Mouse (Mus musculus) ES-E14 (cell line): ENCODE data around the gene Dnmt3a. TPM values are rescaled to one million over a fixed set of nuclear protein-coding genes. Genes with fewer than 3 reads are reported as not detected.

Experiments used
- DNase-seq: peaks from one replicate; pipeline ENCODE4 v3.0.0-alpha.2; 2013; ENCODE audit warnings: low read depth, low spot score
- H3K27ac ChIP-seq: 2 replicates; pipeline ENCODE4 v1.5.1; 2012; ENCODE audit warnings: low read depth, mild to moderate bottlenecking, low read length, moderate library complexity, mixed read lengths; ENCODE audit not compliant: poor library complexity, insufficient read depth, severe bottlenecking
- H3K36me3 ChIP-seq: 2 replicates; pipeline ENCODE4 v1.6.1; 2012; ENCODE audit warnings: mild to moderate bottlenecking, low read length, moderate library complexity, mixed read lengths; ENCODE audit not compliant: control insufficient read depth, poor library complexity, insufficient read depth, severe bottlenecking
- H3K4me1 ChIP-seq, 2 experiments: fragments of 150-350 bp in 1 of 2; sonication (generic) in 1 of 2; 2 replicates each; pipeline ENCODE4 v1.6.1; 2012; ENCODE audit warnings: low read length in 2 of 2, mild to moderate bottlenecking in 1 of 2, mixed read lengths in 1 of 2; ENCODE audit not compliant: control insufficient read depth in 2 of 2, insufficient read depth in 2 of 2, poor library complexity in 1 of 2
- H3K4me3 ChIP-seq, 2 experiments: fragments of 150-350 bp in 1 of 2; sonication (generic) in 1 of 2; 2 replicates each; pipeline ENCODE4 v1.5.1; 2012; ENCODE audit warnings: low read length in 2 of 2, low read depth in 1 of 2, mild to moderate bottlenecking in 1 of 2, mixed read lengths in 1 of 2; ENCODE audit not compliant: insufficient read depth in 1 of 2, poor library complexity in 1 of 2, severe bottlenecking in 1 of 2
- H3K9ac ChIP-seq: 2 replicates; pipeline ENCODE4 v1.6.1; 2012; ENCODE audit warnings: low read depth, mild to moderate bottlenecking, low read length, mixed read lengths; ENCODE audit not compliant: poor library complexity, insufficient read depth, severe bottlenecking
- H3K9me3 ChIP-seq: fragments of 150-350 bp; sonication (generic); 2 replicates; pipeline ENCODE4 v1.6.1; 2012; ENCODE audit warnings: low read depth, mild to moderate bottlenecking, low read length; ENCODE audit not compliant: control insufficient read depth, insufficient read depth
- CHD2 ChIP-seq: IDR thresholded peaks from 2 replicates; pipeline ENCODE4 v1.6.1; 2014; ENCODE audit warnings: mild to moderate bottlenecking, low read depth, low read length, inconsistent platforms
- HCFC1 ChIP-seq: IDR thresholded peaks from 2 replicates; pipeline ENCODE4 v1.6.1; 2012; ENCODE audit warnings: low read length, inconsistent platforms, borderline replicate concordance; ENCODE audit not compliant: insufficient read depth
- MAFK ChIP-seq: IDR thresholded peaks from 2 replicates; pipeline ENCODE4 v1.6.1; 2014; ENCODE audit warnings: mild to moderate bottlenecking, low read depth, low read length, inconsistent platforms; ENCODE audit not compliant: insufficient read depth
- ZC3H11A ChIP-seq: IDR thresholded peaks from 2 replicates; pipeline ENCODE4 v1.6.1; 2012; ENCODE audit warnings: low read depth, mild to moderate bottlenecking, inconsistent platforms, low read length, borderline replicate concordance
- ZNF384 ChIP-seq: IDR thresholded peaks from 2 replicates; pipeline ENCODE4 v1.6.1; 2012; ENCODE audit warnings: low read depth, low read length, inconsistent platforms
- in situ Hi-C, 2 experiments: fragments of 600-800 bp; cut with MboI; formaldehyde crosslinking; loops; one replicate each; pipeline ENCODE4 v1.15.1; 2025; ENCODE audit warnings: low sequenced_read_pairs in 2 of 2, inconsistent platforms in 1 of 2; ENCODE audit not compliant: unreplicated experiment in 2 of 2
- total RNA-seq: library from RNA; depleted of rRNA; stranded (reverse); fragments of 300-350 nt; gene quantifications from 2 replicates; pipeline ENCODE4 v1.2.3, GENCODE M21; 2012

Gene Dnmt3a
- total RNA-seq, 1 experiment, result 77.0 TPM

- no peaks in the 10 kb centered on the region; a peak in 1 of 4 replicates for H3K4me1 ChIP-seq
- H3K9me3 ChIP-seq, result no peaks in the 10 kb centered on the region
- no peak overlapping the region for H3K9ac ChIP-seq
- H3K36me3 ChIP-seq, result no peaks in the 10 kb centered on the region
- DNase-seq, result no peak
- in situ Hi-C loops, result no loop called here
- H3K4me3 ChIP-seq, result no peak overlapping the region
- TF ChIP-seq MAFK (no peak), ZNF384 (no peak), CHD2 (no peak), HCFC1 (no peak), ZC3H11A (no peak)
- H3K27ac ChIP-seq, result no peak overlapping the region
These were observed 55.9 kb downstream of the Dnmt3a start for GRCm38 (mm10) chr12:3861665-3862228.

- Histone ChIP-seq H3K27ac (no peak overlapping the region), H3K9ac (no peak overlapping the region), H3K36me3 (no peaks in the 10 kb centered on the region), H3K4me3 (no peak overlapping the region), H3K4me1 (no peaks in the 10 kb centered on the region; a peak in 1 of 4 replicates), H3K9me3 (no peaks in the 10 kb centered on the region)
- no peak for DNase-seq
- TF ChIP-seq CHD2, result no peak
- no peak for TF ChIP-seq ZC3H11A
- TF ChIP-seq HCFC1, result no peak
- TF ChIP-seq ZNF384, result no peak
- TF ChIP-seq MAFK, result no peak
- in situ Hi-C loops, result no loop called here
These were observed 56.4 kb downstream of the Dnmt3a start for GRCm38 (mm10) chr12:3862253-3862652.

GRCm38 (mm10) chr12:3864208-3864607 is 58.4 kb downstream of the Dnmt3a start:
- Histone ChIP-seq H3K4me1 (no peaks in the 10 kb centered on the region; a peak in 1 of 4 replicates), H3K9ac (no peak overlapping the region), H3K9me3 (no peaks in the 10 kb centered on the region), H3K36me3 (no peaks in the 10 kb centered on the region; the same call in 1 of the 2 replicates), H3K27ac (no peak overlapping the region), H3K4me3 (no peak overlapping the region)
- in situ Hi-C loops, result no loop called here
- no peak for DNase-seq
- no peak for TF ChIP-seq HCFC1

GRCm38 (mm10) chr12:3865594-3865993 is 59.8 kb downstream of the Dnmt3a start:
- H3K36me3 ChIP-seq, result no peaks in the 10 kb centered on the region; the same call in 1 of the 2 replicates
- TF ChIP-seq MAFK (no peak), CHD2 (no peak), ZC3H11A (no peak), ZNF384 (no peak), HCFC1 (no peak)

GRCm38 (mm10) chr12:3866654-3867370 is 61.0 kb downstream of the Dnmt3a start:
- H3K9ac ChIP-seq, result no peak overlapping the region
- peaks cover 3% of the 10 kb centered on the region in 2 experiments; a peak in 2 of 4 replicates for H3K4me1 ChIP-seq
- no peaks in the 10 kb centered on the region; the same call in 1 of the 2 replicates for H3K36me3 ChIP-seq
- no peak overlapping the region for H3K4me3 ChIP-seq
- H3K27ac ChIP-seq, result no peak overlapping the region
- no peaks in the 10 kb centered on the region for H3K9me3 ChIP-seq
- no peak for DNase-seq
- in situ Hi-C loops, result no loop called here
- no peak for TF ChIP-seq ZNF384

More at GRCm38 (mm10) chr12:3865594-3865993, 59.8 kb downstream of the Dnmt3a start:
- Histone ChIP-seq H3K9ac (no peak overlapping the region), H3K4me1 (peaks cover 0 to 1% of the 10 kb centered on the region in 2 experiments; a peak in 1 of 4 replicates), H3K4me3 (no peak overlapping the region), H3K9me3 (no peaks in the 10 kb centered on the region), H3K27ac (no peak overlapping the region)
- no peak for DNase-seq
- in situ Hi-C loops, result no loop called here
